Mouse (Mus musculus) olfactory bulb, adult 2 months (tissue): ENCODE data around the gene Fads3.

Source experiments
- CTCF ChIP-seq: fragments of 200-500 bp; IDR thresholded peaks from 2 replicates; pipeline ENCODE4 v1.5.1; 2012; ENCODE audit warnings: low read depth, mild to moderate bottlenecking, low read length, moderate library complexity; ENCODE audit not compliant: insufficient read depth
- POLR2A ChIP-seq: fragments of 200-500 bp; IDR thresholded peaks from 2 replicates; pipeline ENCODE4 v1.6.1; 2012; ENCODE audit warnings: mild to moderate bottlenecking, low read depth, low read length, moderate library complexity; ENCODE audit not compliant: insufficient read depth

GRCm38 (mm10) chr19:9992011-9992958 is 49.1 kb upstream of the Fads3 start:
- no peak for TF ChIP-seq POLR2A
- TF ChIP-seq CTCF = no peak
